Mouse (Mus musculus): Measurements from ENCODE around the gene Ccr9.
"Not testable (repeated sequence)": the region's sequence is repeated elsewhere in the genome, so short reads cannot be mapped to it uniquely, and the experiment has no call there.

Gene Ccr9

GRCm38 (mm10) chr9:123713111-123713510 lies 34.9 kb downstream of the Ccr9 start:
- no peak for DNase-seq (ENCODE audit: extremely low read depth, low read depth, low spot score)

DNA sequence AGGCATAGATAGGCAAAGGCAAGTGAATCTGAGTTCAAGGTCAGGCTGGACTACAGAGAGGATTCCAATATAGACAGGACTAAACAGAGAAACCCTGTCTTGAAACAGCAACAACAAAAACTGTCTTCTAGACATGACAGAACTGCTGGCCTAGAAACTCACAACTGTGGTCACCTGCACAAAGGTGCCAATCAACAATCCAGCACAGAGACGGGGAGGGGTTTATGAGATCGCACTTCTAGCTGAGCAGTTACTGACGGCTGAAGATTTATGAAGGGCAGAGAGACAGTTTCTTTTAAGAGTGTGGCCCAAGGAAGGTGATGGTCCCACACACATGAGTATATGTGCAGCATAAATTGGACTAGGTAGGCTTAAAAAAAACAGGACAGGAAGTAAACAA lies 38.1 kb downstream of the Ccr9 start:
- DNase-seq (ENCODE audit: extremely low read depth, low read depth, low spot score): no peak

DNA sequence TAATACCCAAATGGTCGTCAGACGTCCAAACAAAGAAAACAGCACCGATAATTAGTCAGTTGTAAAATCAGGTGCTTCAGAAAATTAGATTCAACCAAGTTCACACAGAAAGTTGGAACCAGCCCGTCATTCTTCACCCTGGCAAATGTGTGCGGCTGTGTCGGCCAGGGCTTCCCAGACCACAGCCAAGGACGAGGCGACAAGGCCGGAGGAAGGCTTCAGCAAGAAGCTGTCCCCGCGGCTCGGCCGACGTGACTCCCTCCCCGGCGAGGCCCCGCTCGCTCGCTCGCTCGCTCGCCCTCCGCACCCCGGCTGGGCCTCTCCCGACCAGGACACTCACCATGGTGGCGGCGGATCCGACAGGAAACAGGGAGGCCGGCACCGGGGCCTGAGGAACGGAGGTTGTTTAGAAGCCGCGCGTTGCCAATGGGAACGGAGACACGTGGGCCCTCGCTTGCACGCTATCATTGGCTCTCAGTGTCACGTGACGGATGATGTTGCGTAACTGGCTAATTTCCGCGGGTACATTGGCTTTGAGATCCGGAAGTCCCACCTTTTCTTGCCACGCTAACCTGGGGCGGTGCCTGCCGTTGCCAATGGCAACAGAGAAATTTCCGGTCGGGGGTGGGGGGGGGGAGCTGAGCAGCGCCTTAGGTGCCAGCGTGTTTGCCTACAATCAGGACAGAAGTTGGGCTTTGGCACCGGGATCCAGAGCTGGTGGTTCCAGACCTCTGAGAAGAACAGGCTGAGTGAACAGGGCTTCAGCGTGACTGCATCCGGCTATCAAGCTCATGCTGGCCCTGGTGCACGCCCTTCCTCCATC lies 39.2 kb downstream of the Ccr9 start, which contains the start of gene Lztfl1:
Lztfl1 (minus strand) TSS at position 512 of the 823 bp plus-strand sequence.
- DNase-seq (ENCODE audit: extremely low read depth, low read depth, low spot score): peak; percentile 94

DNA sequence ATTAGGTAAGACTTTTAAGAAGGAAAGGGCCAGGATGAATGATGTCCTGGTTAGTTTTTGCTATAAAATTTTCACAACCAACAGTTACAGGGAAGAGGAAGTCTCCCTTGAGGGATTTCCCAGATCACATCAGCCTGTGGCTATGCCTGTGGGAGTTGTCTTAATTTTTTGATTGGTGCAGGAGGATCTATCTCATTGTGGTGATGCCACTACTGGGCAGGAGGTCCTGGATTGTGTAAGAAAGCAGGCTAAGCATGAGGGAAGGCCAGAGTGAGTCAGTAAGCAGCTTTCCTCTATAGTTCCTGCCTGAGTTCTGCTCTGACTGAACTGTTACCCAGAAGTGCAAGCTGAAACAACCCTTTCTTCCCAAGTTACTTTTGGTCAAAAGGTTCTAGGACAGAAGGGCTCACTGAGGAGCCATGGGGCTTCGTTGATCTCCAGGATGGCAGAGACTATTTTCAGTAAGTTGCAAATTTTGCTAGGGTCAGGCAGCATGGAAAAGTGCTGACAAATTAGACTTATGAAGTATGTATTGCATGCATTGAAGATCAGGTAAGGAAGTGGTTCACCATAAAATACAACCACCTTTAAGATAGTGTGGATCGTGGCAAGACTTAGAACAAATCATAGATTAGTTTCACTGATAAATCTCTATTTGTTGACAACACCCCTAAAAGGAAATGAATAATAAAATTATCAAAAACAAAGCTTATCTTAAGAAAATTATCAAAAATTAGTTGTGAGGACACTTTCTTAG lies 44.7 kb downstream of the Ccr9 start:
- DNase-seq (ENCODE audit: extremely low read depth, low read depth, low spot score): no peak

GRCm38 (mm10) chr9:123731271-123731670 lies 53.0 kb downstream of the Ccr9 start:
- no peak for DNase-seq (ENCODE audit: extremely low read depth, low read depth, low spot score)

DNA sequence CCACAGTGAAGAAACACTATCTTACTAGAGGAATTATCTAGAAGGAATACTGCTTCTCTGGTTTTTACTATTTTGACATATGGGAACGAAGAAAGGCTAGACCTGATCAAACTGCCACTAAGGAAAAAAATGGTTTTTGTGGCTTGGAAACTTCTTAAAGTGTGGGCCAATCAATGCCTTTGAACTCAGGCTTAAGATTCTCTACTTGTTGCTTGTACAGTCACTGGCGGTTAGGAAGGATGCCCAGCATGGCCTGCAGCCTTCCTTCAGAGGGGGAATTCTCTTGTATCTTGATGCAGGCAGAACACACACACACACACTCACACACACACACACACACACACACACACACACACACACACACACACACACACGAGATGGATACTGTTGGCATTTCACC lies 55.9 kb downstream of the Ccr9 start:
- DNase-seq (ENCODE audit: extremely low read depth, low read depth, low spot score): no peak

DNA sequence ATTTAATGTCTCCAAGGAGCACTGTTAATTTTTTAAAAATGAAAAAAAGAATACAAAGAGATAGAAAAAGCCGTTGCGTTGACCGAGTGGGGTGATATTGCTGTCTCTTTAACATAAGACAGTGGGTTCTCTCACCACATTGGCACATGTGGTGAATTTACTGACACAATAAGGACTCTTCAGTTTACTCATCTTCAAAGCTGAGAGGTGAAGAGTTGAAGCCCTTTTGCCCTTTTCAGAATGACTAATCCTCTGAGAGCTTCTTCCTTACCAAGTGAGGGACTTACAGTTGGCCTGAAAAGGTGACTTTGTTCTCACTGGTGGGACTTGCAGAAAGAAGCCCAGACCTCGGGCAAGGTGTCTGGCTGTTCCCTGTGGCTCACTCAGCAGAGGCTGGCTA lies 62.6 kb downstream of the Ccr9 start:
- DNase-seq (ENCODE audit: extremely low read depth, low read depth, low spot score): no peak

DNA sequence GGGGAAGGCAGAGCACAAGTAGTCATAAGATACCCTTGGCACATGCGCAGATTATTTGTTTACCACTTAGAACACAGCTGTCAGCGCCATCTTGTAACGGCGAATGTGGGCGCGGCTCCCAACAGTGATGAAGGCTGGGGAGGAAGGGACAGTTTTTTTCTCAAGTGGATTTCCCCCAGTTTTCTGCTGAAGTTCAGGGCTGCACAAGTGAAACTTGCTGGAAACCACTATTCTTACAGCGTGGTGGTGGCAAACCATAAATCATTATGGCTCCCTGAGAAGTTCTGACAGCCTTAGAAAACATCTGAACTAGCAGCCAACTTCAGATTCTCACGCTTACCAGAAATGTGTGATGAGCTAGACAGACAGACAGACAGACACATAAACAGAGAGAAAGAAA lies 71.4 kb downstream of the Ccr9 start:
- not testable (repeated sequence) for DNase-seq (ENCODE audit: extremely low read depth, low read depth, low spot score)

- DNase-seq (ENCODE audit: extremely low read depth, low read depth, low spot score): no peak
Observed at GRCm38 (mm10) chr9:123754333-123754732, 76.1 kb downstream of the Ccr9 start.

GRCm38 (mm10) chr9:123756752-123757151 lies 78.5 kb downstream of the Ccr9 start:
- DNase-seq (ENCODE audit: extremely low read depth, low read depth, low spot score): no peak

GRCm38 (mm10) chr9:123757326-123757725 lies 79.1 kb downstream of the Ccr9 start:
- no peak for DNase-seq (ENCODE audit: extremely low read depth, low read depth, low spot score)

DNA sequence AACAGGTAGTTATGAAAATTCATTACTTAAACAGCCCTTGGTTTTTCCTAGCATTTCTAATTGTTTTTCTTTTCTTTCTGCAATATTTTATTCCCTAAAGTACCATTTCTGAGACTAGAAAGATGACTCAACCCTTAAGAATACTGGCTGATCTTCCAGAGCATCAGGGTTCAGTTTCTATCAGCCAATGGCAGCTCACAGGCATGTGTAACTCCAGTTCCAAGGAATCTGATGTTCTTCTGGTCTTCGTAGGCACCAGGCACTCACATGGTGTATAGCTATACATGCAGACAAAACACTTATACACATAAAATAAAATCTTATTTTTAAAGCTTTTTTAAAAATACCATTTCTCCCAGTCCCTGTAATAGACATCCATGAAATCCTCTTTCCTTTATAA lies 79.9 kb downstream of the Ccr9 start:
- no peak for DNase-seq (ENCODE audit: extremely low read depth, low read depth, low spot score)

GRCm38 (mm10) chr9:123758645-123759044 lies 80.4 kb downstream of the Ccr9 start:
- no peak for DNase-seq (ENCODE audit: extremely low read depth, low read depth, low spot score)

DNA sequence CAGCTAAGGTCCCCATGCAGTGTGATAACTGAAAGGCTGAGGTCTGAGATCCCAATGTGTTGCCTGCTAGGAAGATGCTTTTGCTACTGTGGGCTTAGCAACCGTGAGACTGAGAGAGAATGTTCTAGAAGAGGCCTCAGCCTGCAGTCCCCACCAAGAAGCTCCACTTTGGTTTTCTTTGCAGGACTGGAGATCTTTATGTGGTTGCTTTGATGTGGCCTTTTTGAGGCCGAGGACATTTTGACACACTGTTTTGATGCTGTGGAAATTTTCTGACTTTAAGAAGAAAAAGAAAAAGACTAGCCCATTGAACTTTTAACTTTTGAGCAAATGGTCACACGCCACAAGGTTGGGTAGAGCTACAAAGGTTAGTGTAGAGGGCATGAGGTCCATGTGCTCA lies 82.6 kb downstream of the Ccr9 start:
- DNase-seq (ENCODE audit: extremely low read depth, low read depth, low spot score): no peak

- no peak for DNase-seq (ENCODE audit: extremely low read depth, low read depth, low spot score)
Observed at GRCm38 (mm10) chr9:123762886-123763285, 84.6 kb downstream of the Ccr9 start.

DNA sequence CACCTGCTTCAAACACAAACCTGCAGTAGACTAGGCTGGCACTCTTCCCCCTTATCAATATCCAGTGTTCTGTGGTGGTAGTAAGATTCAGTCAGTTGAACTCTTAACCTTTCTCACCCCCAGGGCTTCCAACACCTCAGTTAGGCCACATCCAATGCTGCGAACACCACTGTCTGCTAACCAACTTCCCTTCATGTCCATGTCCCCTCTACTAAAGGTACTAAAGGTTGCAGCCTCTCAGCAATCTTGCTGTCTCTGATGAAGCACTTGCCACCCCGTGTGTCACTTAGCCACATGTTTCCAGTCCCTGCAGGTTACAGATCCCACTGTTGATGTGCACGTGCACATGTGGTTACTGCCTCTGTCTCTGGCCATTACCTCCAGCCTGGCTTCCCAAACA lies 85.5 kb downstream of the Ccr9 start:
- no peak for DNase-seq (ENCODE audit: extremely low read depth, low read depth, low spot score)

DNA sequence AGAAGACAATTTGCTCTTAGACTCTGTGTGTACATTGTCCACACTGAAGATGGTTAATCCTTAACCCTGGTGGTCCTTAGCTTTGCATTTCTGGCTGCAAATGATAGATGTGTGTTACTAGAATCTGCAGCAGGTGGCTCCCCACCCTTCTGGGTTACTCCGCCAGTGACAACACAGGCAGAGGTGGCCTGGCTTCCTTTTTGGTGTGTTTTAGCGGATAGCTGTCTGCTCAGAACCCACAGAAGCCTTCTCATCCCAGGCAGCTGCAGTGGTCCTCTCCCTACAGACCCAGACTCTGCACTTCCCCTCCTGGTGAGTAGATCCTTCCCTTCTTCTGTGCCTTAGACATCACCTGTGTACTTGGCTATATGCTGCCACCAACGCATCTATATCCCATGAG lies 88.8 kb downstream of the Ccr9 start:
- DNase-seq (ENCODE audit: extremely low read depth, low read depth, low spot score): no peak

GRCm38 (mm10) chr9:123768443-123768842 lies 90.2 kb downstream of the Ccr9 start:
- DNase-seq (ENCODE audit: extremely low read depth, low read depth, low spot score): no peak

- DNase-seq (ENCODE audit: extremely low read depth, low read depth, low spot score): no peak
Observed at GRCm38 (mm10) chr9:123769532-123769931, 91.3 kb downstream of the Ccr9 start.

GRCm38 (mm10) chr9:123773299-123773698 lies 95.1 kb downstream of the Ccr9 start:
- DNase-seq (ENCODE audit: extremely low read depth, low read depth, low spot score): not testable (repeated sequence)

- DNase-seq (ENCODE audit: extremely low read depth, low read depth, low spot score): no peak
Observed at GRCm38 (mm10) chr9:123788855-123789529, 110.8 kb downstream of the Ccr9 start.

GRCm38 (mm10) chr9:123796174-123796573 lies 117.9 kb downstream of the Ccr9 start:
- DNase-seq (ENCODE audit: extremely low read depth, low read depth, low spot score): no peak

All from fat pad, adult 2 months (tissue).